Mouse (Mus musculus) spleen, adult 12 weeks (tissue): ENCODE measurements around the gene Olfr1046.
"Not testable (repeated sequence)": the region's sequence is repeated elsewhere in the genome, so short reads cannot be mapped to it uniquely, and the experiment has no call there.

Experiments
- DNase-seq: peaks from one replicate; pipeline ENCODE4 v3.0.0; 2022; ENCODE audit warnings: low spot score

The Olfr1046 gene

DNA sequence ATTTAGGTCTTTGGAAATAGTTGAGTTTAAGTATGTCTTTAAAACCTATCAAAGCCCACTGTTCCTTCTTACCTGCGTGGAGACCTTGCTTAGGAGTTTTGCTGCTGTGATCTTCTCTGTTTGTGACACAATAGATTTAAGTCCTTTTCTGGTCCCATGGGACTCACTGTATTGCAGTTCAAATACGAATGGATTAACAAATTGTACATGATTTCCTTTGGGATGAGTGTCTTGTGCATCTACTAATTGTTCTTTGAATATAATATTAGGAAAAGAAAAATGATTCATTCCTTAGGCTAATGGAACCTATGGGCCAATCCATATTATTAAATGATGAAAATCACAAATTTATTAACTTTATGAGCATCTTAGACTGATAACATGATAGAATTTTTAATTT, at the start of gene Olfr1046:
Gene Olfr1046 (minus strand): TSS at position 101 of the 400 bp plus-strand sequence.
- DNase-seq: no peak

GRCm38 (mm10) chr2:86258228-86258627, 39.1 kb upstream of the Olfr1046 start, which contains the start of gene Olfr1049:
Olfr1049 (minus strand) TSS chr2:86258328.
- DNase-seq: not testable (repeated sequence)

DNA sequence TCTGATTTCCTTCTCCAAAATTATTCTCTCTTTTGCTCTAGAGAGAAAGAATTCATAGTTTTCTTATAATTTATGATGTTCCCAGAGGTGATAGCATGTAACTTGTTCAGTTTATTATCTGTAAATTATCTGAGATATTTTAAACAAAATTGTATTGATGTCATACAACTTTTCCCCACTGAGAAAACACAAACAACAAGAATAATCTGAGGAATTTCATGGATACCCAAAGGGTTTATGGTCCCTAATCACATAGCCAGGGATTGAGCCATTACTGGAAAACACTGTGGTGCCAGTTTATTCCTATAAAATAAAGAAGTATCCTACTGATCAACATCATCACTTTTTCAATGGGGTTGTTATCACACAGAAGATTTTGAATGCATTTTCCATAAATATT, 21.1 kb upstream of the Olfr1046 start, which contains the start of gene Olfr1048:
Gene Olfr1048 (minus strand): TSS at position 101 of the 400 bp plus-strand sequence.
- no peak for DNase-seq

- DNase-seq: no peak
Observed at GRCm38 (mm10) chr2:86231301-86231700, 12.2 kb upstream of the Olfr1046 start, which contains the start of gene Olfr1047. Olfr1047 (minus strand) TSS chr2:86231401.

GRCm38 (mm10) chr2:86202909-86203308, 16.2 kb downstream of the Olfr1046 start, which contains the start of gene Olfr1045:
Olfr1045 (minus strand) TSS chr2:86203009.
- DNase-seq: no peak

DNA sequence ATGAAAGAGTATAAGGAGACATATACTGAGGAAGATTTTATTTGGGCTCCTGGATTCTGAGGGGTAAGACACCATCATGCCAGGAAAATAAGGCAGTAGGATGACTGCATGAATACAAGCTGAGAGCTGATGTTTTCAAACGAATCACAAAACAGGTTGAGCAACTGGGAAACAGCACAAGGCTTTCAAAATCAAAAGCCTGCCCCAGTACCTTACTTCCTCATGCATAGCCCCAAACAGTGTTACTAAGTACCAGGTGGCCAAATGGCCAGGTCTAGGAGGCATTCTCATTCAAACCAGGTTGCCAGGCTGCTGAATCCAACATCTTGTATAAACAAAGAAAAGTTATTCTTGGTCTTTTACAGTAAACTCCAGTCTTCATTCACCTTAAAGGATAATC, 23.3 kb downstream of the Olfr1046 start:
- no peak for DNase-seq

- no peak for DNase-seq
Observed at GRCm38 (mm10) chr2:86185583-86185982, 33.5 kb downstream of the Olfr1046 start, which contains the start of gene Olfr52. Olfr52 (minus strand) TSS chr2:86185683.

GRCm38 (mm10) chr2:86179950-86180349, 39.2 kb downstream of the Olfr1046 start:
- no peak for DNase-seq

- no peak for DNase-seq
Observed at GRCm38 (mm10) chr2:86177720-86178119, 41.4 kb downstream of the Olfr1046 start, which contains the start of gene Olfr1044. Olfr1044 (minus strand) TSS chr2:86177820.

DNA sequence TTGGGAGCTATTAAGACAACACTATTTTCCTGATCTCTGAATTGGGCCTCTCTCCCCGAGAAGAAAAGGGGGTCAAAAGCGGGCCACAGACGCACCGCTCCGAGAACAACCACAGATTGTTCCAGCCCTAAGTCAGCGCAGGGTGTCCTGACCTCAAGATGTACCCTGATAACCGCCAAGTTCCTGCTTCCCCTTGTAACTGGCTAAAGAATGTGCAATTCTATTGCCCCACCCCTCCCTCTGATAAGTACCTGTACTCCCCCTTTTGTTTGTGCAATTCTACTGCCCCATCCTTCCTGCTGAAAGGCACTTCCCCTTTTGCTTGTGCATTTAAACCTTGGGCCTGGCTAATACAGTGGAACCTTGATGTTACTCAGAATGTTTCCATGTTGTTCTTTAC, 43.7 kb downstream of the Olfr1046 start:
- not testable (repeated sequence) for DNase-seq

DNA sequence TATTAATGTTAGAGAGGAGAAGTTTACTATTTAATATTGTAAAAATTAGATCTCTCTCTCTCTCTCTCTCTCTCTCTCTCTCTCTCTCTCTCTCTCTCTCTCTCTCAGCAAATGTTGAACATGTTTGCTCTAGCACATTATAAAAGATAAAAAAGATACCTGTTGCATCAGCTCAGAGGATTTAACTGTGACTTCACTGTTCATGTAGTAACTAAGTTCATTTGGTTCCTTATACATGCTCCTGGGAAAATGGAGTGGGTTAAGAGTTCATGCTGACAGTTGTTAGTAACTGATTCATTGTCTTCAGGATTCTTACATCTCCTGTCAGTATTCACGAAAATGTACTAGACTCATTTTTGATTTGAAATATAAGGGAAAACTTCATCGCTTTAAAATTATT, 51.7 kb downstream of the Olfr1046 start, which contains the start of gene Olfr1043:
Gene Olfr1043 (minus strand): TSS at position 101 of the 400 bp plus-strand sequence.
- DNase-seq: no peak
